Mouse (Mus musculus) stomach, postnatal 0 days (tissue): ENCODE data around the gene Bcat2.

Experiments used
- CTCF ChIP-seq: IDR thresholded peaks from 2 replicates; pipeline ENCODE4 v1.5.1; 2016; ENCODE audit warnings: antibody characterized with exemption, low read depth, mild to moderate bottlenecking, moderate library complexity
- EP300 ChIP-seq: optimal IDR thresholded peaks from 2 replicates; pipeline ENCODE3; 2016; ENCODE audit warnings: antibody characterized with exemption

DNA sequence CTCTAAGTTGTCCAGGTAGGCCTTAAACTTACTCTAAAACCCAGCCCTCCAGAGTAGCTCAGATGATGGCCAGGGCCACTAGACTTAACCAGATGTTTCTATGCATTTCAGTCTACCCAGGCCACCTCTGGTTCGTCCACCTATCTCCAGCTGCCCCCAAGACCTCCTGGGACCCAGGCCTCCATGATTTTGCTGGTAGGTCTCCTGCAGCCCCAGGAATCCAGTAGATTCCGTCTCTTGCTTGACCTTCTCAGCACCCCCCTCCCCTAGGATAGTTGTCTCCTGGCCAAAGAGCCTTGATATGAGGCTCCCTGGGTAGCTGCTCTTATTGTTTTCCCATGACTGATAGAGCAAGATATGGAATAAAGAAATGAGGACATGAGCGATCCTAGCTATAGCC, 30.9 kb upstream of the Bcat2 start:
- TF ChIP-seq EP300 (no peak), CTCF (no peak)
